Mouse (Mus musculus) liver, adult 2 months (tissue): ENCODE data around the gene Foxp4.

Experiments
- CTCF ChIP-seq: fragments of 200-500 bp; IDR thresholded peaks from 2 replicates; pipeline ENCODE4 v1.5.1; 2011; ENCODE audit warnings: low read depth, low read length, control low read depth
- POLR2A ChIP-seq: fragments of 200-500 bp; IDR thresholded peaks from 2 replicates; pipeline ENCODE4 v1.6.1; 2011; ENCODE audit warnings: low read length, control low read depth; ENCODE audit not compliant: insufficient read depth; ENCODE audit errors: extremely low read depth

DNA sequence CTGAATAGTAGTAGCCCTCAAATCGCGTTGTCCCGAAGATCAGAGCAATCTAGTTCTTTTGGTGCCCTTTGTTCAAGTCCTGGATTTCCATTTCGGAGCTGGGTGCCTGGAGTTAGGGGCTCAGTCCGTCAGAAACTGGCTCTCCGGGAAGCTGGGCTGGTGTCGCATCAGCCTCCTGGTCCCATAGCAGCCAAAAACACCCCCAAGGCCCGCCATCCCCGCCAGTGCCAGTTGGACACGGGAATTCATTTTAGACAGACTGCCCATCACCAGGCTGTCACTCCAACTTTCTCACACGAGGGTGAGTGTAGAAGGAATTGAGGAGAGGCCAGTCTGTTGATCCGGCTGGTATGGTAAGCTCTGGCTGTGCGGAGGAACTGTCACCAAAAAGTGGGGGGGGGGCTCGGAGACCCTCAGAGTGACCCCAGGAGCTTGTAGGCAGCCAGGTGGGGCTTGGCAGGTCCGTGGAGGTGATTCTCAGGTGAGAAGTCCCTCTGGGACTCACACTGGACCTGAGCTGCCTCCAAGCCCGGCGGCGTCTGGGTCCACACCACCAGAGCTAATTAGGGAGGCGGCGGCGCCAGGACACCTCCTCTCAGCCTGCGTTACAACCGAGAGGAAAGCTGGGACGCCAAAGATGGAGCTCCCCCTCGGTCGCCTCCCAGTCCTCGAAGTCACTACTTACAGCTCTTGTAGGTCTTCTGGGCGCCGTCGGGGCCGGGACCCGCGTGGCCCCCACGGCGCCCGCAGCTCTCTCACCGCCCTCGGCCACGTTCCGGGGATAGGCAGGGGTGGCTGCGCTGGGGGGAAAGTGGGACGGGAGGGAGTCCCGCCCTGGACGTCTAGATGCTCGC, 90.6 kb downstream of the Foxp4 start:
- TF ChIP-seq CTCF (no peak), POLR2A (no peak)
